Mouse (Mus musculus): ENCODE measurements at regions not wholly inside any gene's neighbourhood (a gene's known extent, or its start where the extent isn't known, plus 50 kb on each side); places are given as distances from the start of the nearest gene placed in this dataset.

GRCm38 (mm10) chr2:94248948-94249347, 91.2 kb upstream of the Hsd17b12 start:
- Histone ChIP-seq H3K4me3 (no peak overlapping the region), H3K4me1 (peaks cover 7% of the 10 kb centered on the region; the same call in 1 of the 2 replicates), H3K27me3 (peaks cover 76% of the 10 kb centered on the region), H3K27ac (no peak overlapping the region), H3K36me3 (no peaks in the 10 kb centered on the region), H3K4me2 (replicated peaks) (no peak overlapping the region), H3K9ac (no peak overlapping the region), H3K9me3 (no peaks in the 10 kb centered on the region)
- no peak for ATAC-seq (ENCODE audit: low FRiP score, low read depth)
- 57% methylated on average over 3 of the region's 3 CpGs for WGBS

DNA sequence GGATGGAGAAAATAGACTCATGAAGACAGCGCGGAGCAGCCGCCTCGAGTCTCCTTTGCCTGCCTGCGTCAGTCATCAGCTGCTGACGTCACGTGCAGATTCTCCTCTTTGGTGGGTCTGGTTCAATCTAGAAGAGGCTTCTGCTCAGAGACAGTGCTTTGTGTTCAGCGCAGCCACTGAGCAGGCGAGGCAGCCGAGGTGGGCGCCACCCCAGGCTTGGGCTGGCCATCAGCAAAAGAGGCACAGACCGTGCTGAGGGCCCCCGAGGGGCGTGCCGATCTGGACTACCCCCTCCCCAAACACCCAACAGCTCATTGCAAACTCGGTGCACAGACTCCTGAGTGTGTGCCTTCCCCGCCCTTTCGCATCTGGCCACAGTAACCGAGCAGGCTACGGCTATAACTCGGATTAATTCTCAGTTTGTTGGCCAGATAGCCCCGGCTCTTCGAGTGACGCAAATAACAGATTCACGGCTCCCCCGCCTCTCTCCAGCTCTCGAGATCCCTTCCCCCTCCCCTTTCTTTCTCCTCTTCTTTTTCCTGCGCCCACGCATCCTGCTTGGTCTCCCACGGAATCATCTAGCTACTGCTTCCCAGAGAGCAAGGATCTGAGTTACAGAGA, 89.2 kb upstream of the Hsd17b12 start:
- WGBS = 2% methylated on average over 30 of the region's 30 CpGs
- Histone ChIP-seq H3K27ac (no peak overlapping the region), H3K4me2 (replicated peaks) (peak overlapping the region; percentile 46), H3K4me1 (peaks cover 14% of the 10 kb centered on the region), H3K4me3 (peak overlapping the region; percentile 16; the same call in 1 of the 2 replicates), H3K9ac (no peak overlapping the region), H3K27me3 (peaks cover 85% of the 10 kb centered on the region), H3K36me3 (no peaks in the 10 kb centered on the region), H3K9me3 (no peaks in the 10 kb centered on the region)
- no peak for ATAC-seq (ENCODE audit: low FRiP score, low read depth)

- H3K4me2 ChIP-seq (replicated peaks) = no peak overlapping the region
- H3K4me1 ChIP-seq = peaks cover 21% of the 10 kb centered on the region
- H3K4me3 ChIP-seq = no peak overlapping the region
- H3K27ac ChIP-seq = no peak overlapping the region
- ATAC-seq (ENCODE audit: low FRiP score, low read depth) = no peak
- no peaks in the 10 kb centered on the region for H3K9me3 ChIP-seq
- WGBS = 42% methylated on average over 9 of the region's 9 CpGs
- H3K27me3 ChIP-seq = peaks cover 93% of the 10 kb centered on the region
- no peak overlapping the region for H3K9ac ChIP-seq
- H3K36me3 ChIP-seq = no peaks in the 10 kb centered on the region
Observed at GRCm38 (mm10) chr2:94246180-94246611, 88.4 kb upstream of the Hsd17b12 start.

DNA sequence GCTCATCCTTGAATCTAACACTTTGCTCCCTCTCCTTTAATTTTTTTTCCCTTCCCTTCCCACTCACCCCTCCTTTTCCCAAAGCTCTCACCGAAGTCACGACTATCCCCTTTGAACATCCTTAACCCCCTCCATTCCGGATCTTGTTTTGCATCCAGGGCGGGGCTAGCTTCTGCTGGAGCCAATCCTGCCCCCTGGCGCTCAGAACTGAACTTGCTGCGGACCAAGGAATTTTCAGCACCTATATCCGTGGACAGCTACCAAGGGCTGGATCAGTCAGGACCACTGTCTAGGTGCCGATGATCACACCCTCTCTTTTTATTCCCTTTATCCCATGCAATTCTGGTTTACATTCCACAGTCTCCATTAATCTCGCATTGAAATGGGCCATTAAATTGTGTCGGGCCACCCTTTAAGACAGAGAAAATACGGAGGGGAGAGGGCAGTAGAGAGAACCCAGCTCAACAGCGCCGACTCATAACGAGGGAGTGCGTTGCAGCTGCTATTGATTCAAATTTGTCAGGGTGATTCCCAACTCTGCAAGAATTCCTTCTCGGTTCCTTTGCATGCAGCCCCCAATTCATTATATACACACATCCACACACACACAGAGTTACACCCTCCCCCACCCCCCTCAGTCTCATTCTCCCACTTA, 87.7 kb upstream of the Hsd17b12 start:
- 2% methylated on average over 16 of the region's 16 CpGs for WGBS
- peak; percentile 60; the same call in 1 of the 2 replicates for ATAC-seq (ENCODE audit: low FRiP score, low read depth)
- H3K4me2 ChIP-seq (replicated peaks) = no peak overlapping the region; the same call in 1 of the 2 replicates

GRCm38 (mm10) chr2:94244140-94244539, 86.4 kb upstream of the Hsd17b12 start:
- Histone ChIP-seq H3K27ac (no peak overlapping the region), H3K4me3 (no peak overlapping the region), H3K4me2 (replicated peaks) (no peak overlapping the region), H3K9ac (no peak overlapping the region), H3K36me3 (no peaks in the 10 kb centered on the region), H3K4me1 (peaks cover 28% of the 10 kb centered on the region), H3K27me3 (peaks cover 100% of the 10 kb centered on the region), H3K9me3 (no peaks in the 10 kb centered on the region)
- WGBS = 2% methylated on average over 9 of the region's 9 CpGs
- no peak for ATAC-seq (ENCODE audit: low FRiP score, low read depth)

More for the DNA sequence above, 87.7 kb upstream of the Hsd17b12 start:
- Histone ChIP-seq H3K36me3 (no peaks in the 10 kb centered on the region), H3K9ac (no peak overlapping the region), H3K27me3 (peaks cover 96% of the 10 kb centered on the region), H3K9me3 (no peaks in the 10 kb centered on the region), H3K27ac (no peak overlapping the region), H3K4me3 (no peak overlapping the region), H3K4me1 (peaks cover 25% of the 10 kb centered on the region)

GRCm38 (mm10) chr2:94243053-94243916, 85.5 kb upstream of the Hsd17b12 start:
- peak overlapping the region; percentile 28 for H3K4me3 ChIP-seq
- peak overlapping the region; percentile 51 for H3K4me2 ChIP-seq (replicated peaks)
- WGBS = under 1% methylated on average over 50 of the region's 50 CpGs
- H3K36me3 ChIP-seq = no peaks in the 10 kb centered on the region
- H3K4me1 ChIP-seq = peaks cover 28% of the 10 kb centered on the region
- no peaks in the 10 kb centered on the region for H3K9me3 ChIP-seq
- no peak overlapping the region for H3K9ac ChIP-seq
- H3K27ac ChIP-seq = no peak overlapping the region
- ATAC-seq (ENCODE audit: low FRiP score, low read depth) = no peak
- H3K27me3 ChIP-seq = peaks cover 100% of the 10 kb centered on the region

- peak overlapping the region; percentile 28 for H3K4me3 ChIP-seq
Observed at GRCm38 (mm10) chr2:94242406-94243052, 84.8 kb upstream of the Hsd17b12 start.

DNA sequence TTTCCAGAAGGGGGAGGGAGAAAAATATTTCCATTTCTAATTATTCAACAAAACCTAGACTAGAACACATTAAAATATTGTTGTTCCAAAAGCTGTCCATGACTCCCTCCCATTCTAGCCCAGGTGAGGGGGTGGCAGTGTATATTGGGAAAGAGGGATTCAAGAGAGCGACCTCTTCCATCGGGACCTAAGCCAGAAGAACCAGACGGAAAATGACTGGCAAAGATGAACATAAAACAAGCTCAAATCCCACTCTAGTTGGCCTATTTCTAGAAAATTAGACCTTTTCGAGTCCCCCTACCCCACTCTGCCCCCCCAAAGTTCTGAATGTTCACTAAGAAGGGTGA, 84.3 kb upstream of the Hsd17b12 start:
- Histone ChIP-seq H3K36me3 (no peaks in the 10 kb centered on the region), H3K4me1 (peaks cover 26% of the 10 kb centered on the region), H3K9me3 (no peaks in the 10 kb centered on the region), H3K9ac (no peak overlapping the region), H3K27ac (no peak overlapping the region), H3K4me3 (peak overlapping the region; percentile 39), H3K4me2 (replicated peaks) (peak overlapping the region; percentile 64; the same call in 1 of the 2 replicates), H3K27me3 (peaks cover 99% of the 10 kb centered on the region)
- no peak for ATAC-seq (ENCODE audit: low FRiP score, low read depth)
- WGBS = 4% methylated on average over 4 of the region's 4 CpGs

More at GRCm38 (mm10) chr2:94242406-94243052, 84.8 kb upstream of the Hsd17b12 start:
- Histone ChIP-seq H3K9ac (no peak overlapping the region), H3K4me1 (peaks cover 28% of the 10 kb centered on the region), H3K27ac (no peak overlapping the region), H3K27me3 (peaks cover 100% of the 10 kb centered on the region), H3K9me3 (no peaks in the 10 kb centered on the region), H3K4me2 (replicated peaks) (peak overlapping the region; percentile 51), H3K36me3 (no peaks in the 10 kb centered on the region)
- ATAC-seq (ENCODE audit: low FRiP score, low read depth) = no peak
- 0% methylated on average over 7 of the region's 7 CpGs for WGBS

DNA sequence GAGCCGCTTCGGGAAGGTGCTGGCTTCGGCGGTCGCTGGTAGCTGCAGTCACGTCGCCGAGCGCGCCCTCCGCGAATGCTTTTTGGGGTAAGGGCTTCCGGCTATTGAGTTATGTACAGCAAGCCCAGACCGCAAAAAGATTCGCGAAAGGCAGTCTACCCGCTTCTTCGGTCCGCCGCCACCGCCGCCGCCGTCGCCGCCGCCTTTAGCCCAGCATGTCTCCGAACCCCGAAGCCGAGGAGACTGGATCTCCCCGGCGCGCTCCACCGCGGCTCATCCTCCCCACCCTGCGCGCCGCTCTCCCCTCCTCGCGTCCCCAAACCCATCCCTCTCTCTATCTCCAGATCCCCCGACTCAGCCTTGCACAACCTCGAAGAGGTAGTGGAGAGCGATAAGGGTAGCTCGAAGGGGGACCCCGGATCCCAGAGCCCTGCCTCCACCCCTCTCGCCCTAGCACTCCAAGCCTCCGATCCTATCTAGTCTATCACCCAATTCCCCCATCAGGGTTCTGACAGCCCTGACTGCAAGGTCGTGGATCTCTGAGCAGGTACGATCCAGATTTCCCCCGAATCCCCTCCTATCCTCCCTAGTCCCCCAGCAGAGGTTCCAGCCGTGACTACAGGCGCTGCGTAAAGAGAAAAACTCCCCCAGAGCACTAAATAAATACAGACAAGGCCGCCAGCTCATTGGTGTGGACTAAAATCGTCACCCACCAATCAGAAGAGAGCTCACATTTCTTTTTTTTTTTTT, 83.7 kb upstream of the Hsd17b12 start:
- H3K9me3 ChIP-seq = no peaks in the 10 kb centered on the region
- peaks cover 23% of the 10 kb centered on the region for H3K4me1 ChIP-seq
- no peak overlapping the region for H3K27ac ChIP-seq
- under 1% methylated on average over 54 of the region's 55 CpGs for WGBS
- peak overlapping the region; percentile 39 for H3K4me3 ChIP-seq
- H3K27me3 ChIP-seq = peaks cover 99% of the 10 kb centered on the region
- no peaks in the 10 kb centered on the region for H3K36me3 ChIP-seq
- 0 out of 2 replicates have a peak overlapping the region, but pooled peaks have one; percentile 35 for H3K9ac ChIP-seq
- H3K4me2 ChIP-seq (replicated peaks) = peak overlapping the region; percentile 64
- no peak for ATAC-seq (ENCODE audit: low FRiP score, low read depth)

GRCm38 (mm10) chr2:94240411-94240810, 82.6 kb upstream of the Hsd17b12 start:
- H3K27ac ChIP-seq = no peak overlapping the region
- peak overlapping the region; percentile 39; the same call in 1 of the 2 replicates for H3K4me3 ChIP-seq
- WGBS = 1% methylated on average over 17 of the region's 17 CpGs
- H3K36me3 ChIP-seq = no peaks in the 10 kb centered on the region
- H3K4me2 ChIP-seq (replicated peaks) = no peak overlapping the region; the same call in 1 of the 2 replicates
- H3K9ac ChIP-seq = no peak overlapping the region
- ATAC-seq (ENCODE audit: low FRiP score, low read depth) = no peak
- H3K9me3 ChIP-seq = no peaks in the 10 kb centered on the region
- peaks cover 95% of the 10 kb centered on the region for H3K27me3 ChIP-seq
- peaks cover 21% of the 10 kb centered on the region for H3K4me1 ChIP-seq

- ATAC-seq (ENCODE audit: low FRiP score, low read depth) = no peak
- H3K9ac ChIP-seq = no peak overlapping the region
- WGBS = 14% methylated on average over 9 of the region's 9 CpGs
Observed at GRCm38 (mm10) chr2:94239573-94239972, 81.8 kb upstream of the Hsd17b12 start.

More at GRCm38 (mm10) chr2:94239573-94239972, 81.8 kb upstream of the Hsd17b12 start:
- Histone ChIP-seq H3K27ac (no peak overlapping the region), H3K9me3 (no peaks in the 10 kb centered on the region), H3K4me1 (peaks cover 21% of the 10 kb centered on the region), H3K36me3 (no peaks in the 10 kb centered on the region), H3K4me3 (no peak overlapping the region), H3K4me2 (replicated peaks) (no peak overlapping the region), H3K27me3 (peaks cover 95% of the 10 kb centered on the region)
